Mouse (Mus musculus) G1E (cell line): ENCODE measurements around the gene Rtn2.

Experiments used
- CTCF ChIP-seq: IDR thresholded peaks from 2 replicates; pipeline ENCODE4 v1.5.1; 2012; ENCODE audit warnings: low read depth, low read length, inconsistent platforms, mixed read lengths
- GATA1 ChIP-seq: IDR thresholded peaks from 2 replicates; pipeline ENCODE4 v1.6.1; 2012; ENCODE audit warnings: borderline replicate concordance, low read length, inconsistent platforms, mixed read lengths
- GATA2 ChIP-seq: IDR thresholded peaks from 2 replicates; pipeline ENCODE4 v1.6.1; 2012; ENCODE audit warnings: low read depth, low read length, inconsistent platforms, borderline replicate concordance
- TAL1 ChIP-seq: conservative IDR thresholded peaks from 2 replicates; pipeline ENCODE4 v1.6.1; 2012; ENCODE audit warnings: low read depth, low read length, inconsistent platforms, mixed read lengths

DNA sequence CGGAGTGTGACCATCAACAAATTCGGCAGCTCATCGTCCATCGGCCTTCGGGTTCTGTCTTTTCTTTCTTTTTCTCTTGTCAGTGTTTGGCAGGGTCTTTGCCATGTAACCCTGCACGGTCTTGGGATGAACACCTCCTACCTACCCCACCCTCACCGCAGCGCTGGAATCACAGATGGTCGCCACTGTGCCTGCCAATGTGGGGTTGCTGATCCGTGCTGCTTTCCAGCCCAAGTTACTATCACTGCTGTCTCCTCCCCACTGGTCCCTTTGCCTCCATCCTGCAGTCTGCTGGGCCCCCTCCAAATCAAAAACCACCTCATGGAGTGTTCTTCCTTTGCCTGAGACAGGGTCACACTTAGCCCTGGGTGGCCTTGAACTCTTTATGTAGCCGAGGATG, 41.8 kb downstream of the Rtn2 start:
- TF ChIP-seq CTCF (no peak), GATA1 (no peak), TAL1 (no peak), GATA2 (no peak)
